ENCODE assay signal across 15 mouse cellular contexts in the genomic region with DNA sequence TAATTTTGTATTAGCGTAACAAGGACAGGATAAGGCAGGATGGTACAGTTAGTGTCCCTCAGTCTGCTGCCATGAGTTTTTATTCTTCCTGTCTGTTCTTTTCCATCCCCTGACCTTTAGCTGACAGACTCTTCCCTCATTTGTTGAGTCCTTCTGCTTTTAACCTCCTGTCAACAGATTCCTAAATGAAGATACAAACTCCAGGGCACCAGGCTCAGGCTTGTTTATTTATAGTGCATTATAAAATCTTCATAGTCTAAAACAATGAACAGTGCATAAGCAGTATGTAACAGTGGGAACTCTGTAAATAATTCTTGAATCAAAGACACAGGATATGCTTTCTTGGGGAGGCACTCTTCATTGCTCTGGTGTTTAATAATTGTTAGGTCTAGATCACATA.
"Had no signal": no experiment of that assay in that cellular context is flagged by ENCODE, and none has a peak within 500 bp of the region (broad histone marks: within the 10 kb centered on the region; RNA-seq: fewer than 3 reads in every experiment).

No protein-coding gene starts in this region.

- ATAC-seq: midbrain, embryonic 16.5 days had no signal

- H3K4me3 ChIP-seq: limb, embryonic 13.5 days; midbrain, embryonic 12.5 days; neural tube, embryonic 13.5 days; stomach, embryonic 15.5 days had no signal

- H3K36me3 ChIP-seq: limb, embryonic 13.5 days; midbrain, embryonic 12.5 days; neural tube, embryonic 13.5 days; stomach, embryonic 15.5 days had no signal

- H3K27me3 ChIP-seq: limb, embryonic 13.5 days; midbrain, embryonic 12.5 days; neural tube, embryonic 13.5 days; stomach, embryonic 15.5 days had no signal

- H3K27ac ChIP-seq: limb, embryonic 13.5 days; liver, embryonic 14.5 days; midbrain, embryonic 12.5 days; neural tube, embryonic 13.5 days; stomach, embryonic 15.5 days had no signal

- H3K9me3 ChIP-seq: limb, embryonic 13.5 days; midbrain, embryonic 12.5 days; neural tube, embryonic 13.5 days; stomach, embryonic 15.5 days had no signal

- H3K4me2 ChIP-seq: limb, embryonic 13.5 days; midbrain, embryonic 12.5 days; neural tube, embryonic 13.5 days; stomach, embryonic 15.5 days had no signal

- H3K4me1 ChIP-seq: limb, embryonic 13.5 days; midbrain, embryonic 12.5 days; neural tube, embryonic 13.5 days; stomach, embryonic 15.5 days had no signal

- H3K9ac ChIP-seq: limb, embryonic 13.5 days; liver, embryonic 14.5 days; midbrain, embryonic 12.5 days; neural tube, embryonic 13.5 days; stomach, embryonic 15.5 days had no signal

- DNase-seq: kidney, postnatal 14 days; layer of hippocampus, adult 9-11 months; layer of hippocampus, postnatal 36 days; left cerebral cortex, postnatal 4 days; lung, adult 18-20 months; retina, postnatal 1 day; right cerebral cortex, postnatal 14 days; thymus, adult 2 months; thymus, postnatal 25 days had no signal
